Mouse (Mus musculus) stomach, embryonic 14.5 days (tissue): Measurements from ENCODE around the gene Galnt16. TPM values are rescaled to one million over a fixed set of nuclear protein-coding genes. Genes with fewer than 3 reads are reported as not detected.
A peak's percentile ranks its signal among the peaks of the same experiment; 100 is the strongest.

Experiments used
- ATAC-seq: fragments of 200-750 bp; cut with Nextera tagmentation; 2 replicates; pipeline ENCODE4 v1.8.0; 2017; ENCODE audit warnings: low read depth, moderate TSS enrichment; ENCODE audit not compliant: insufficient number of reproducible peaks, insufficient read depth, low FRiP score
- H3K27ac ChIP-seq: fragments of 300-500 bp; sonication (generic); 2 replicates; pipeline ENCODE4 v1.5.1; 2014; ENCODE audit warnings: mild to moderate bottlenecking, low read length, moderate library complexity, mixed read lengths
- H3K27me3 ChIP-seq: fragments of 300-500 bp; sonication (generic); 2 replicates; pipeline ENCODE4 v1.6.1; 2014; ENCODE audit warnings: low read length, control low read depth, mixed read lengths; ENCODE audit not compliant: control insufficient read depth, insufficient read depth
- H3K36me3 ChIP-seq: fragments of 300-500 bp; sonication (generic); 2 replicates; pipeline ENCODE4 v1.6.1; 2014; ENCODE audit warnings: mild to moderate bottlenecking, control low read depth, low read length, moderate library complexity, mixed read lengths; ENCODE audit not compliant: control insufficient read depth, insufficient read depth
- H3K4me1 ChIP-seq: fragments of 300-500 bp; sonication (generic); 2 replicates; pipeline ENCODE4 v1.6.1; 2014; ENCODE audit warnings: low read length, control low read depth, mixed read lengths; ENCODE audit not compliant: control insufficient read depth, insufficient read depth
- H3K4me2 ChIP-seq: fragments of 300-500 bp; sonication (generic); replicated peaks from 2 replicates; pipeline ENCODE4 v1.6.1; 2014; ENCODE audit warnings: low read depth, low read length, control low read depth
- H3K4me3 ChIP-seq: fragments of 300-500 bp; sonication (generic); 2 replicates; pipeline ENCODE4 v1.5.1; 2014; ENCODE audit warnings: low read depth, low read length, control low read depth
- H3K9ac ChIP-seq: fragments of 300-500 bp; sonication (generic); replicated peaks from 2 replicates; pipeline ENCODE4 v1.6.1; 2014; ENCODE audit warnings: low read depth, mild to moderate bottlenecking, control low read depth, low read length, moderate library complexity, mixed read lengths
- H3K9me3 ChIP-seq: fragments of 300-500 bp; sonication (generic); 2 replicates; pipeline ENCODE4 v1.6.1; 2016; ENCODE audit warnings: low read depth, low read length, control low read depth; ENCODE audit not compliant: control insufficient read depth
- WGBS: fragments of 180-500 bp; shearing (Covaris S2); extraction: QIAGEN DNeasy Blood & Tissue Kit; methylation state at CpG from one replicate; pipeline ENCODE4 v1.1.7; 2014; 5-methylcytosine and 5-hydroxymethylcytosine counted together
- polyA plus RNA-seq: library from polyadenylated mRNA; unstranded; fragments of >200 nt; fragmentation: Nextera tagmentation; extraction: Ambion mirVana; gene quantifications from 2 replicates; pipeline ENCODE4 v1.2.1, GENCODE M21; 2014

Galnt16 gene
- polyA plus RNA-seq, result 10.8 and 11.3 TPM in 2 replicates

GRCm38 (mm10) chr12:80517977-80518376, at the start of gene Galnt16:
TSS of gene Galnt16 (plus strand) at chr12:80518277.
- no peaks in the 10 kb centered on the region for H3K9me3 ChIP-seq
- H3K4me1 ChIP-seq, result peaks cover 8% of the 10 kb centered on the region; the same call in 1 of the 2 replicates
- peak within 1 kb of the TSS; percentile 66 for H3K4me3 ChIP-seq
- ATAC-seq, result no peak
- no peaks in the 10 kb centered on the region for H3K36me3 ChIP-seq
- whole genome bisulfite sequencing, result 10% methylated on average over 14 of the region's 14 CpGs
- peak within 1 kb of the TSS; percentile 55; the same call in 1 of the 2 replicates for H3K27ac ChIP-seq
- H3K9ac ChIP-seq, result peak within 1 kb of the TSS; percentile 55
- H3K4me2 ChIP-seq, result peak within 1 kb of the TSS; percentile 93
- H3K27me3 ChIP-seq, result 0 out of 2 replicates have a peak, but pooled peaks cover 12% of the 10 kb centered on the region

- H3K9ac ChIP-seq, result no peak overlapping the region
- H3K4me2 ChIP-seq, result no peak overlapping the region
- no peak overlapping the region for H3K27ac ChIP-seq
- no peaks in the 10 kb centered on the region for H3K4me1 ChIP-seq
- H3K9me3 ChIP-seq, result no peaks in the 10 kb centered on the region
- 86% methylated on average over 2 of the region's 2 CpGs for WGBS
- no peaks in the 10 kb centered on the region for H3K27me3 ChIP-seq
- no peaks in the 10 kb centered on the region for H3K36me3 ChIP-seq
- ATAC-seq, result no peak
- H3K4me3 ChIP-seq, result no peak overlapping the region
Measured at GRCm38 (mm10) chr12:80470206-80470605, 47.9 kb upstream of the Galnt16 start.

GRCm38 (mm10) chr12:80471926-80472325, 46.2 kb upstream of the Galnt16 start:
- no peak overlapping the region for H3K4me3 ChIP-seq
- no peak overlapping the region for H3K9ac ChIP-seq
- H3K27me3 ChIP-seq, result no peaks in the 10 kb centered on the region
- ATAC-seq, result no peak
- H3K4me1 ChIP-seq, result no peaks in the 10 kb centered on the region
- H3K36me3 ChIP-seq, result peaks cover 6% of the 10 kb centered on the region; the same call in 1 of the 2 replicates
- WGBS, result 75% methylated on average over 4 of the region's 4 CpGs
- H3K4me2 ChIP-seq, result no peak overlapping the region
- H3K9me3 ChIP-seq, result no peaks in the 10 kb centered on the region
- H3K27ac ChIP-seq, result no peak overlapping the region

- no peak overlapping the region for H3K4me2 ChIP-seq
- H3K4me3 ChIP-seq, result no peak overlapping the region
- no peak overlapping the region for H3K27ac ChIP-seq
- no peaks in the 10 kb centered on the region for H3K9me3 ChIP-seq
- no peak overlapping the region for H3K9ac ChIP-seq
- WGBS, result 84% methylated on average over 3 of the region's 3 CpGs
- no peaks in the 10 kb centered on the region for H3K27me3 ChIP-seq
- H3K4me1 ChIP-seq, result no peaks in the 10 kb centered on the region
- peaks cover 6% of the 10 kb centered on the region; the same call in 1 of the 2 replicates for H3K36me3 ChIP-seq
- ATAC-seq, result no peak
Measured at GRCm38 (mm10) chr12:80473731-80474130, 44.3 kb upstream of the Galnt16 start.

- Histone ChIP-seq H3K36me3 (peaks cover 11% of the 10 kb centered on the region; the same call in 1 of the 2 replicates), H3K9me3 (no peaks in the 10 kb centered on the region), H3K4me1 (no peaks in the 10 kb centered on the region), H3K27me3 (no peaks in the 10 kb centered on the region), H3K4me2 (no peak overlapping the region), H3K4me3 (no peak overlapping the region), H3K27ac (no peak overlapping the region), H3K9ac (no peak overlapping the region)
- ATAC-seq, result no peak
- 81% methylated on average over 3 of the region's 3 CpGs for WGBS
Measured at GRCm38 (mm10) chr12:80479986-80480385, 38.1 kb upstream of the Galnt16 start.

- WGBS, result 71% methylated on average over 3 of the region's 3 CpGs
Measured at GRCm38 (mm10) chr12:80483397-80483796, 34.7 kb upstream of the Galnt16 start.

GRCm38 (mm10) chr12:80493311-80493710, 24.8 kb upstream of the Galnt16 start:
- Histone ChIP-seq H3K27ac (no peak overlapping the region), H3K4me1 (no peaks in the 10 kb centered on the region), H3K9me3 (no peaks in the 10 kb centered on the region), H3K4me3 (no peak overlapping the region), H3K9ac (no peak overlapping the region), H3K27me3 (no peaks in the 10 kb centered on the region), H3K4me2 (no peak overlapping the region), H3K36me3 (peaks cover 18% of the 10 kb centered on the region)
- WGBS, result 92% methylated on average over 5 of the region's 5 CpGs
- no peak for ATAC-seq

More at GRCm38 (mm10) chr12:80483397-80483796, 34.7 kb upstream of the Galnt16 start:
- no peak for ATAC-seq
- peaks cover 5% of the 10 kb centered on the region; the same call in 1 of the 2 replicates for H3K36me3 ChIP-seq
- no peaks in the 10 kb centered on the region for H3K4me1 ChIP-seq
- no peak overlapping the region for H3K9ac ChIP-seq
- no peak overlapping the region for H3K27ac ChIP-seq
- H3K4me3 ChIP-seq, result no peak overlapping the region
- no peak overlapping the region for H3K4me2 ChIP-seq
- H3K9me3 ChIP-seq, result no peaks in the 10 kb centered on the region
- H3K27me3 ChIP-seq, result no peaks in the 10 kb centered on the region

- no peak for ATAC-seq
- peaks cover 18% of the 10 kb centered on the region for H3K36me3 ChIP-seq
- H3K4me3 ChIP-seq, result no peak overlapping the region
- no peak overlapping the region for H3K9ac ChIP-seq
- H3K4me1 ChIP-seq, result no peaks in the 10 kb centered on the region
- 76% methylated on average over 1 of the region's 1 CpGs for WGBS
- no peaks in the 10 kb centered on the region for H3K27me3 ChIP-seq
- no peak overlapping the region for H3K27ac ChIP-seq
- no peak overlapping the region for H3K4me2 ChIP-seq
- no peaks in the 10 kb centered on the region for H3K9me3 ChIP-seq
Measured at GRCm38 (mm10) chr12:80495691-80496090, 22.4 kb upstream of the Galnt16 start.

GRCm38 (mm10) chr12:80498356-80498755, 19.7 kb upstream of the Galnt16 start:
- Histone ChIP-seq H3K36me3 (no peaks in the 10 kb centered on the region), H3K4me3 (no peak overlapping the region), H3K4me1 (no peaks in the 10 kb centered on the region), H3K4me2 (no peak overlapping the region), H3K9ac (no peak overlapping the region), H3K27ac (no peak overlapping the region), H3K9me3 (no peaks in the 10 kb centered on the region), H3K27me3 (no peaks in the 10 kb centered on the region)
- no peak for ATAC-seq
- WGBS, result 56% methylated on average over 4 of the region's 4 CpGs
